Mouse (Mus musculus): ENCODE data around the gene Wdr43. TPM values are rescaled to one million over a fixed set of nuclear protein-coding genes. Genes with fewer than 3 reads are reported as not detected.

Gene Wdr43
- total and polyA plus RNA-seq, 2 experiments from 2014 or later, result 39.6 to 48.8 TPM

DNA sequence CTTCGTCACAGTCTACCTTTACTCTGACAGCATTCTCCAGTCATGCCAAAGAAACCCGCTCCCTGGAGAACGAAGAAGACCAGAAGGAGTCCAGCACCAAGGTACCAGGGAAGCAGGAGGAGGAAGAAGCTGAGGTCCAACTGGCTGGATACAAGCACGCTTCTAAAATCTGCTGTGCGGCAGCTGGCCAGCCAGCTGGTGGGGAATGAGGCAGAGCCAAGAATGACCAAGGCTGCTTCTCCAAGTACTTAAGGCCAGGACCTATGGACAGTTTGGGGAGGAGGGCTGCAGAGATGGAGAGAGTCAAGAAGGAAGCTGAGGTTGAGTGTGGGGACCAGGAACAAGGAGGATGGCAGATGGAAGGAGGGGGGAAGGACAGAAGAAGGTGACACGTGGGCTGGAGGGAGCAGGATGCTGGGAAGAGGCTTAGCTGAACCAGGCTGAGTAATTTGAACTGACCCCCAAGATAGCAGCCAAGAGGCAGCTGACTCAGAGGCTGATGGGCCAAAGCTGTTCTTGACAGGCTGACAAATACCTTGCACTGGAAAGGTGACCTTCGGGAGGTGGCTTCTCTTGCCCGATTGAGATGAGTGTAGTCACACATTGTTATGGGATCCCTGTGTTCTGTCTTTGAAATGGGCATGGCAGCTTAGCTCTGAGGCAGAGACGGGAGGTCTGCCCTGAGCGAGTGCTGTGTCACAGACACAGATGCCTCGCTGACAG is 82.4 kb downstream of the Wdr43 start:
- 81% methylated on average over 11 of the region's 11 CpGs for WGBS
- TF ChIP-seq CTCF (IDR thresholded peaks at IDR 0.05; ENCODE audit: low read depth), result no peak
- H3K4me1 ChIP-seq (ENCODE audit: insufficient read depth), result no peaks in the 10 kb centered on the region
- no peaks in the 10 kb centered on the region for H3K36me3 ChIP-seq (ENCODE audit: insufficient read depth)
- no peak overlapping the region for H3K4me2 ChIP-seq (ENCODE audit: low read depth)
- H3K9me3 ChIP-seq (ENCODE audit: low read length), result no peaks in the 10 kb centered on the region
- DNase-seq (no peak), ATAC-seq (no peak)
- H3K27me3 ChIP-seq (ENCODE audit: insufficient read depth, low read length), result no peaks in the 10 kb centered on the region
- no peak overlapping the region for H3K27ac ChIP-seq (ENCODE audit: low read depth, low read length)
- H3K9ac ChIP-seq, result no peak overlapping the region
- H3K4me3 ChIP-seq (ENCODE audit: low read depth, low read length), result no peak overlapping the region

DNA sequence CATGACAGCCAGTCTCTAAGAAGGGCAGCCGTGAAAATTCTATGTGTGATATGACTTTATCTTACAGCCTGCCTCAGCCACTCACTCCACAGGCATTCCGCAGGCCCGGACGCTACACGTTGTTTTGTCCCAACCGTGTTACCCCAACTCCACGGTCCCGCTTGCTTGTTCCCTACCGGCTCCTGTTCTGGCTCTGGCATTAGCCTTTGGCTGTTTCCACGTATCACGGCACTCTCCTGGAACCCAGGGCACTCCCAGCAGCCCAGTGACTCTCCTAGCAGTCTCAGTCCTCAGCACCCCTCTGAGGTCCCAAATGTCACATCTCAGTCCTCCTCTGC is 82.9 kb downstream of the Wdr43 start:
- Histone ChIP-seq H3K36me3 (ENCODE audit: insufficient read depth) (no peaks in the 10 kb centered on the region), H3K4me1 (ENCODE audit: insufficient read depth) (no peaks in the 10 kb centered on the region), H3K27me3 (ENCODE audit: insufficient read depth, low read length) (no peaks in the 10 kb centered on the region), H3K27ac (ENCODE audit: low read depth, low read length) (no peak overlapping the region), H3K9ac (no peak overlapping the region), H3K4me2 (ENCODE audit: low read depth) (no peak overlapping the region), H3K9me3 (ENCODE audit: low read length) (no peaks in the 10 kb centered on the region), H3K4me3 (ENCODE audit: low read depth, low read length) (no peak overlapping the region)
- WGBS, result 82% methylated on average over 11 of the region's 11 CpGs
- DNase-seq (no peak), ATAC-seq (no peak)
- TF ChIP-seq CTCF (IDR thresholded peaks at IDR 0.05; ENCODE audit: low read depth), result no peak

DNA sequence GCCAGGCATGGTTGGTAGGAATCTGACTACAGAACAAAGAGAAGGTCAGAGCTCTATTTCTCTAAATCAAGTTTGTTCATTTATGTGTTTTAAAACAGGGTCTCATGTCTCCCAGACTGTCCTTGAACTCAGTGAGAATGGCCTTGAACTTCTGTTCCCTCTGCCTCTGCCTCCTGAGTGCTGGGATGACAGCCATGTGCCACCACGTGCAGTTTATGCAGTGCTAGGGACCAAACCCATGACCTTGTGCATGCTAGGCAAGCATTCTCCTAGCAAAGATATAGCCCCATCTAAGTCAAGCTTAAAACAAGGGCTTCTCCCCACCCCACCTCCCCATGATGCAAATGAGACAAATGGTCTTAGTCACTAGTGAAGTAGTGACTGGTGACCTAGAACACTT is 89.4 kb downstream of the Wdr43 start:
- H3K4me1 ChIP-seq (ENCODE audit: insufficient read depth), result no peaks in the 10 kb centered on the region
- ATAC-seq, result no peak
- WGBS, result 88% methylated on average over 1 of the region's 1 CpGs
- no peaks in the 10 kb centered on the region for H3K36me3 ChIP-seq (ENCODE audit: insufficient read depth)
- TF ChIP-seq CTCF (IDR thresholded peaks at IDR 0.05; ENCODE audit: low read depth), result no peak
- no peak overlapping the region for H3K27ac ChIP-seq (ENCODE audit: low read depth, low read length)
- H3K9ac ChIP-seq, result no peak overlapping the region
- no peak overlapping the region for H3K4me2 ChIP-seq (ENCODE audit: low read depth)
- no peaks in the 10 kb centered on the region for H3K27me3 ChIP-seq (ENCODE audit: insufficient read depth, low read length)
- DNase-seq, result no peak
- no peak overlapping the region for H3K4me3 ChIP-seq (ENCODE audit: low read depth, low read length)
- no peaks in the 10 kb centered on the region for H3K9me3 ChIP-seq (ENCODE audit: low read length)

DNA sequence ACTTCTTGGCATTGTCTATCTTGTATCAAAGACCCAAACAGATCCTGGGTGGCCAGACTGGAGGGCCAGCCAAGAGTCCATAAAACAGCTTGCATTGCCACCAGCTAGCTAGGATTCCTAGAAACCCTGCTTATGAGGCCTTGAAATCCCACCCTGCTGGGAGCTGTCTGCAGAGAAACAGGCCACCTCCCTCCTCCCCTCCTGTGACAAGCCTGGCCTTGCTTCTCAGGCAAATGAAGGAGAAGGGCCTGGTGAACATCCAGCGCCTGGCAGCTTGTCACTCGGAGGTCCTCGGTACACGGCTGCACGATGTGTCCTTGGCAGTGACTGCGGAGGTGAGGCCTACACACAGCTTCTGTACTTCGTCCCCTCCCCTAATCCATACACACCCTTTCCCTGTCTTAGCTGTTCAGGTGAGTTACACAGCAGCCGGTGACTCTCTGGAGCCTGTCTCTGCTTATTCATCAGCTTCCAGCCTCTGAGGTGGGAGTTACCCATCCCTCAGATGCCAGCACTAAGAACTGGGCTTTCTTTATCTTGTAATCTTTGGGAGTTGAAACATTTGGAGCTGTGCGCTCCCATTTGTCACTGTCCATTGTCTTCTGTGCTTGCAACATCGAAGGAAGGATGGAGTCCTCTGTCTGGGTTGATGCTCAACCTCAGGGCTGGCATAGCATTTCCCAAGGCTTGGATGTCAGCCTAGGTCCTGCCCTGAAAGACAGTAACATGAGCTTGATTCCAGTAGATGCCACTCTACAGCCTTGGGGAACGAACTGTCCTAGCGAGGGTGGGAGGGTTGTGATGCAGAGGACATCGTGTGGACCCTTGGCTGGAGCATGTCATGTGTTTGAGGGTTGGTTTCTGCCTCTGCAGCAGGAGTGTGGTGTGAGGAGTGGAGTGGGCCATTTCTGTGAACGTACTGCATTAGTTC is 90.1 kb downstream of the Wdr43 start:
- H3K36me3 ChIP-seq (ENCODE audit: insufficient read depth), result no peaks in the 10 kb centered on the region
- no peak overlapping the region for H3K9ac ChIP-seq
- DNase-seq, result no peak
- H3K27ac ChIP-seq (ENCODE audit: low read depth, low read length), result no peak overlapping the region
- no peak for ATAC-seq
- no peak for TF ChIP-seq CTCF (IDR thresholded peaks at IDR 0.05; ENCODE audit: low read depth)
- H3K4me2 ChIP-seq (ENCODE audit: low read depth), result no peak overlapping the region
- H3K9me3 ChIP-seq (ENCODE audit: low read length), result no peaks in the 10 kb centered on the region
- WGBS, result 92% methylated on average over 14 of the region's 14 CpGs
- H3K4me3 ChIP-seq (ENCODE audit: low read depth, low read length), result no peak overlapping the region
- H3K27me3 ChIP-seq (ENCODE audit: insufficient read depth, low read length), result no peaks in the 10 kb centered on the region
- H3K4me1 ChIP-seq (ENCODE audit: insufficient read depth), result no peaks in the 10 kb centered on the region

- 0 out of 2 replicates have a peak overlapping the region, but pooled peaks have one; percentile 4 for H3K27ac ChIP-seq (ENCODE audit: low read depth, low read length)
- DNase-seq, result peak; percentile 40
- no peak overlapping the region for H3K4me3 ChIP-seq (ENCODE audit: low read depth, low read length)
- H3K36me3 ChIP-seq (ENCODE audit: insufficient read depth), result no peaks in the 10 kb centered on the region
- no peaks in the 10 kb centered on the region for H3K9me3 ChIP-seq (ENCODE audit: low read length)
- H3K4me1 ChIP-seq (ENCODE audit: insufficient read depth), result no peaks in the 10 kb centered on the region
- H3K27me3 ChIP-seq (ENCODE audit: insufficient read depth, low read length), result no peaks in the 10 kb centered on the region
- H3K4me2 ChIP-seq (ENCODE audit: low read depth), result no peak overlapping the region
- 0 out of 2 replicates have a peak, but pooled peaks have one; percentile 0 for TF ChIP-seq CTCF (IDR thresholded peaks at IDR 0.05; ENCODE audit: low read depth)
- 42% methylated on average over 4 of the region's 4 CpGs for WGBS
- no peak overlapping the region for H3K9ac ChIP-seq
- peak; percentile 89 for ATAC-seq
These were observed 92.0 kb downstream of the Wdr43 start for GRCm38 (mm10) chr17:71707715-71708114.

Other genes with a start within 250 kb of the Wdr43 start
- gene Gm4707, start 156.0 kb upstream of the Wdr43 start, total RNA-seq (2014; rRNA removed), result 1.2 and 2.8 TPM in 2 replicates
- gene Gm4707, start 156.0 kb upstream of the Wdr43 start, polyA plus RNA-seq (2015; fragmentation: Nextera tagmentation; extraction: Ambion mirVana), result 0.65 and 2.1 TPM in 2 replicates
- gene Smchd1, start 140.6 kb upstream of the Wdr43 start, total RNA-seq (2014; rRNA removed), result 52.2 and 58.7 TPM in 2 replicates
- 24.8 and 35.4 TPM in 2 replicates for gene Smchd1, start 140.6 kb upstream of the Wdr43 start, polyA plus RNA-seq (2015; fragmentation: Nextera tagmentation; extraction: Ambion mirVana)
- 3.2 and 4.0 TPM in 2 replicates for gene Ndc80, start 89.0 kb upstream of the Wdr43 start, total RNA-seq (2014; rRNA removed)
- 4.8 and 5.7 TPM in 2 replicates for gene Ndc80, start 89.0 kb upstream of the Wdr43 start, polyA plus RNA-seq (2015; fragmentation: Nextera tagmentation; extraction: Ambion mirVana)
- 0.77 and 1.1 TPM in 2 replicates for gene Spdya, start 63.8 kb upstream of the Wdr43 start, total RNA-seq (2014; rRNA removed)
- gene Spdya, start 63.8 kb upstream of the Wdr43 start, polyA plus RNA-seq (2015; fragmentation: Nextera tagmentation; extraction: Ambion mirVana), result 2.1 and 2.2 TPM in 2 replicates
- 1.6 and 4.0 TPM in 2 replicates for gene Togaram2, start 57.4 kb downstream of the Wdr43 start, total RNA-seq (2014; rRNA removed)
- 0.96 and 1.3 TPM in 2 replicates for gene Togaram2, start 57.4 kb downstream of the Wdr43 start, polyA plus RNA-seq (2015; fragmentation: Nextera tagmentation; extraction: Ambion mirVana)
- not detected in 2 replicates for gene Pcare, start 137.0 kb downstream of the Wdr43 start, total RNA-seq (2014; rRNA removed)
- 0.03 TPM in 1 of 2 replicates, not detected in the other for gene Pcare, start 137.0 kb downstream of the Wdr43 start, polyA plus RNA-seq (2015; fragmentation: Nextera tagmentation; extraction: Ambion mirVana)
- 12.5 and 14.9 TPM in 2 replicates for gene Clip4, start 152.6 kb downstream of the Wdr43 start, total RNA-seq (2014; rRNA removed)
- gene Clip4, start 152.6 kb downstream of the Wdr43 start, polyA plus RNA-seq (2015; fragmentation: Nextera tagmentation; extraction: Ambion mirVana), result 7.8 and 11.7 TPM in 2 replicates